Mouse (Mus musculus) G1E (cell line): ENCODE measurements at regions not wholly inside any gene's neighbourhood (a gene's known extent, or its start where the extent isn't known, plus 50 kb on each side); places are given as distances from the start of the nearest gene placed in this dataset.

Source experiments
- ATAC-seq: 2 replicates; pipeline ENCODE4 v1.8.0; 2016; ENCODE audit warnings: mild to moderate bottlenecking; ENCODE audit not compliant: insufficient number of reproducible peaks, poor library complexity, low FRiP score, severe bottlenecking; ENCODE audit errors: extremely low read depth
- DNase-seq: peaks from one replicate; pipeline ENCODE4 v3.0.0; 2012; ENCODE audit warnings: low spot score
- H3K27me3 ChIP-seq: 2 replicates; pipeline ENCODE4 v1.6.1; 2012; ENCODE audit warnings: mild to moderate bottlenecking, low read length, inconsistent platforms; ENCODE audit not compliant: insufficient read depth
- H3K36me3 ChIP-seq: replicated peaks from 2 replicates; pipeline ENCODE3; 2012; ENCODE audit warnings: mild to moderate bottlenecking, inconsistent platforms
- H3K4me1 ChIP-seq: 2 replicates; pipeline ENCODE4 v1.6.1; 2012; ENCODE audit warnings: low read depth, low read length, inconsistent platforms, mixed read lengths; ENCODE audit not compliant: insufficient read depth
- H3K4me3 ChIP-seq: 2 replicates; pipeline ENCODE4 v1.5.1; 2012; ENCODE audit warnings: low read depth, mild to moderate bottlenecking, inconsistent platforms, low read length, moderate library complexity, mixed read lengths
- H3K9me3 ChIP-seq: replicated peaks from 2 replicates; pipeline ENCODE4 v1.6.1; 2012; ENCODE audit warnings: inconsistent platforms
- CTCF ChIP-seq: IDR thresholded peaks from 2 replicates; pipeline ENCODE4 v1.5.1; 2012; ENCODE audit warnings: low read depth, low read length, inconsistent platforms, mixed read lengths
- GATA1 ChIP-seq: IDR thresholded peaks from 2 replicates; pipeline ENCODE4 v1.6.1; 2012; ENCODE audit warnings: borderline replicate concordance, low read length, inconsistent platforms, mixed read lengths
- GATA2 ChIP-seq: IDR thresholded peaks from 2 replicates; pipeline ENCODE4 v1.6.1; 2012; ENCODE audit warnings: low read depth, low read length, inconsistent platforms, borderline replicate concordance
- POLR2AphosphoS5 ChIP-seq: IDR thresholded peaks from 2 replicates; pipeline ENCODE4 v1.6.1; 2012; ENCODE audit warnings: low read depth, low read length, inconsistent platforms; ENCODE audit not compliant: insufficient replicate concordance
- TAL1 ChIP-seq: conservative IDR thresholded peaks from 2 replicates; pipeline ENCODE4 v1.6.1; 2012; ENCODE audit warnings: low read depth, low read length, inconsistent platforms, mixed read lengths

DNA sequence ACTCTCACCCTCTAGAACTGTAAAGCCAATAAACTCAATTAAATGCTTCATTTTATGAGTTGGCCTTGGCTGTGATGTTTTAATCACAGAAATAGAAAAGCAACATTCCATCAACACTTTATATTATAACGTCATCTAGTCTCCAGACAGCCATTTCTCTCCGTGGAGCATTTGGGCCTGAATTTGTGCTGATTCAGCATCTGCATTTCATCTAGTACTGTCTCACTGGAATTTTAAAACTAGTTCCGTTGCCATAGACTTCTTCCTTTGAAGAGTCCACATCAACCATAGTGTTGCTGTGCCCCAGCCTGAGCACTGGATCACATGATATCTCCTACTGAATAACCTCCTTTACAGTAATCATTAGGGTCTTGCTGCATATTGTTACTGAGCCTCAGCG, 179.7 kb upstream of the Cntnap4 start:
- ATAC-seq = no peak
- H3K4me1 ChIP-seq = no peaks in the 10 kb centered on the region
- TF ChIP-seq CTCF (no peak), POLR2AphosphoS5 (no peak), GATA2 (no peak), TAL1 (no peak), GATA1 (no peak)
- peaks cover 21% of the 10 kb centered on the region for H3K9me3 ChIP-seq
- DNase-seq = no peak
- H3K36me3 ChIP-seq = no peaks in the 10 kb centered on the region
- no peak overlapping the region for H3K4me3 ChIP-seq
- H3K27me3 ChIP-seq = no peaks in the 10 kb centered on the region

- Histone ChIP-seq H3K27me3 (no peaks in the 10 kb centered on the region), H3K36me3 (no peaks in the 10 kb centered on the region), H3K4me3 (no peak overlapping the region), H3K4me1 (no peaks in the 10 kb centered on the region), H3K9me3 (peaks cover 48% of the 10 kb centered on the region)
- TF ChIP-seq GATA1 = no peak
- DNase-seq = no peak
- no peak for ATAC-seq
Measured at GRCm38 (mm10) chr8:112348323-112348722, 221.5 kb upstream of the Cntnap4 start.

DNA sequence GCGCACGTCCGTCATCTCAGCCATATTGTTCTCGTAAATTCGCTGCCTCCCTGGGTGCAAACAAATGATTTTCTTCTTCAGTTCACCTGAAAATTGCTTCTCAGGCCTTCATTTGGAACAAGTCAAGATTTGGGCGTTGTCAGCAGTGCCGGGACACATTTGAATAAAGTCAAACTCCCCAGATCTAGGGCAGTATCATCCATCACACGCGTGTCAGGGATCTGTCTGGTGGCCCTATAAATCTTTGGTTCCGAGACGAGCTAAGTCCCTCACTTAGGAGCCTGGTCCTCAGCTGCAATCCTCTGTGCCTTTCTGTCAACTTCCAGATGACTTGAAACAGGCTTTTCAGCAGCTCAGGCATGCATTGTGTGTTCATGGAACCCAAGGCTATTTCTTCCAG, 236.7 kb upstream of the Cntnap4 start:
- Histone ChIP-seq H3K4me3 (no peak overlapping the region), H3K36me3 (no peaks in the 10 kb centered on the region), H3K9me3 (peaks cover 24% of the 10 kb centered on the region), H3K4me1 (no peaks in the 10 kb centered on the region), H3K27me3 (no peaks in the 10 kb centered on the region)
- no peak for TF ChIP-seq POLR2AphosphoS5
- no peak for TF ChIP-seq TAL1
- no peak for TF ChIP-seq GATA1
- no peak for TF ChIP-seq CTCF
- no peak for TF ChIP-seq GATA2
- DNase-seq (no peak), ATAC-seq (no peak)

GRCm38 (mm10) chr8:112332021-112332420, 237.8 kb upstream of the Cntnap4 start:
- H3K4me1 ChIP-seq = no peaks in the 10 kb centered on the region
- H3K4me3 ChIP-seq = no peak overlapping the region
- ATAC-seq = no peak
- peaks cover 29% of the 10 kb centered on the region for H3K9me3 ChIP-seq
- no peaks in the 10 kb centered on the region for H3K27me3 ChIP-seq
- TF ChIP-seq CTCF = no peak
- no peak for TF ChIP-seq POLR2AphosphoS5
- no peak for TF ChIP-seq GATA1
- no peak for TF ChIP-seq TAL1
- no peak for TF ChIP-seq GATA2
- H3K36me3 ChIP-seq = no peaks in the 10 kb centered on the region
- no peak for DNase-seq

- DNase-seq = no peak
- Histone ChIP-seq H3K9me3 (peaks cover 30% of the 10 kb centered on the region), H3K4me1 (no peaks in the 10 kb centered on the region), H3K27me3 (no peaks in the 10 kb centered on the region), H3K36me3 (no peaks in the 10 kb centered on the region), H3K4me3 (no peak overlapping the region)
- TF ChIP-seq GATA1 (no peak), POLR2AphosphoS5 (no peak), GATA2 (no peak), TAL1 (no peak), CTCF (no peak)
- ATAC-seq = no peak
Measured at GRCm38 (mm10) chr8:112309816-112310215, 260.0 kb upstream of the Cntnap4 start.

DNA sequence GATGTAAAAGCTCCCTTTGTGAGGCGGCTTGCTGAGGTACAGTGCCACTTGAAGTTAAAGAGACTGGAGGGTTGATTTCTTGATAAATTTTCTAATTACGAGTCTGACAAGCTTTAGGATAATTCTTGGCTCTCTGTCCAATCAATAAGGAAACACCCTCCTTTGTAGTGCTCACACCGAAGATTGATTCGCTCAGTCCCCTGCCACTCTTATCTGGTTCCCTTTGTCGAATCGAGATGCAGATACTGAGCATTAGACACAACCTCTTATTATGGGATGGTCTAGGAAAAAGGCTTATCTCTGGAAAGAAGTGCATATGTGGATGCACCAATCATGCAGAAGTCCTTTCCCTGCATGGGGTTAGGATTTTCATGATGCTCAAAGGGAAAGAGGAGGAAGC, 261.5 kb upstream of the Cntnap4 start:
- DNase-seq = no peak
- no peak for ATAC-seq
- no peaks in the 10 kb centered on the region for H3K36me3 ChIP-seq
- H3K4me1 ChIP-seq = no peaks in the 10 kb centered on the region
- peaks cover 27% of the 10 kb centered on the region for H3K9me3 ChIP-seq
- H3K27me3 ChIP-seq = no peaks in the 10 kb centered on the region
- TF ChIP-seq TAL1 = no peak
- no peak for TF ChIP-seq CTCF
- TF ChIP-seq POLR2AphosphoS5 = no peak
- no peak for TF ChIP-seq GATA2
- TF ChIP-seq GATA1 = no peak
- no peak overlapping the region for H3K4me3 ChIP-seq

GRCm38 (mm10) chr8:112297021-112297420, 272.8 kb upstream of the Cntnap4 start:
- Histone ChIP-seq H3K4me1 (no peaks in the 10 kb centered on the region), H3K36me3 (no peaks in the 10 kb centered on the region), H3K4me3 (no peak overlapping the region), H3K27me3 (no peaks in the 10 kb centered on the region), H3K9me3 (peaks cover 63% of the 10 kb centered on the region)
- ATAC-seq (no peak), DNase-seq (no peak)
- TF ChIP-seq TAL1 (no peak), GATA1 (no peak), GATA2 (no peak), POLR2AphosphoS5 (no peak), CTCF (no peak)
